Mouse (Mus musculus): ENCODE data around the gene Adat3. TPM values are rescaled to one million over a fixed set of nuclear protein-coding genes. Genes with fewer than 3 reads are reported as not detected.

Adat3 gene
- polyA plus RNA-seq, 1 experiment from 2014 or later: 4.8 TPM

DNA sequence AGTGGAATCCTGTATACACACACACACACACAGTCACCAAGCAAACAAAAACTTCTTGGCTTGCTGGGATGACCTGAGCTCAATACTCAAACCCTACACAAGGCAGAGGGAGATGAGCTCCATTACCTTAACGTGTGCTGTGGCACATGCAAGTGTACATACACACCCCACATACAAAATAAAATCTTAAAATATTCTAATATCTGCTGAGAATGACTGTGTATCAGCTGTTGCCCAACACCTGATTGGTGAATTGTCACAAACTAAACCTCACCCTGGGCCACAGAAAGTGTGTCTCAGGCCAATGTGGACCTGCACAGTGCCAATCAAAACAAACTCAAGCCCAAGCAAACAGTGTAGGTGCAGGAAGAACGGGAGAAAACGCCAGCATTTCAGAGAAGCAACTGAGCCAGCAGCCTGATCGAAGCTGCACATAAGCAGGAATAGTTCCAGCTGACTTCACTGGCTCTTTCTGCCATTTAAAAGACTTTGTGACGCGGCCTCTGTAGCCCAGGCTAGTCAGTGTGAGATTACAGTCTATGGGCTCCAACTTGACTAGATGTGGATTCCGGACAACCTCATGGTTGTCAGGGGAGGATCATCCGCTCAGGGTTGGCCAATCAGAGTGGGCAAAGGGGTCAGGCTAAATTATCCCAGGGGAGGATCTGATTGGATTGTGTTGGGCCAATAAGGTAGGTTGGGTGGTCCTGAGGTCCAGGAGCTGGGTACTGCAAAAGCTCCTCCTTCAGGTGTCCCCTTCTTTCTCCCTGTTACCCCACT is 17.0 kb downstream of the Adat3 start:
- ATAC-seq (ENCODE audit: low read depth): no peak
- WGBS: 38% methylated on average over 8 of the region's 8 CpGs

DNA sequence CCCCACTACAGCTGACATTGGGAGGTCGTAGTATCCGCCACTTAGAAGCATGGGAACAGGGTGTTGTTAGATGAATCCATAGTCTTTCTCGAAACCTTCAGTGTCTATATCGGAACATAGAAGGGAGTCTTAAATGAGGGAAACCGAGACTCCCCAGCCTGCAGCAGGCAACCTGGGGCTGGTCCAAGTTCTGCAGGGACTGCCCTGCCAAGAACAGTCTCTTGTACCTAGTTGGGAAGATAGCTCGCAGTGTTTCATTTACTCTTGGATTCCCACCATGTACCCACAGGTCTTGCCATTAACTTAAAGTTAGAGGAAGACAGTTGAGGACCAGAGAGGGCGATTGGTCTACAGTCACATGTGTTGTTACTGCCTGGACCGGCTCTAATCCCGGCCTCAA is 17.7 kb downstream of the Adat3 start:
- no peak overlapping the region for H3K9ac ChIP-seq
- no peaks in the 10 kb centered on the region for H3K9me3 ChIP-seq
- H3K4me2 ChIP-seq: no peak overlapping the region
- peaks cover 32% of the 10 kb centered on the region for H3K4me1 ChIP-seq (replicated peaks)
- no peak overlapping the region for H3K27ac ChIP-seq (replicated peaks)
- no peak for ATAC-seq (ENCODE audit: low read depth)
- H3K36me3 ChIP-seq: peaks cover 11% of the 10 kb centered on the region
- 89% methylated on average over 9 of the region's 9 CpGs for WGBS
- H3K27me3 ChIP-seq: no peaks in the 10 kb centered on the region
- H3K4me3 ChIP-seq: no peak overlapping the region

More for the DNA sequence above, 17.0 kb downstream of the Adat3 start:
- Histone ChIP-seq H3K9ac (0 out of 2 replicates have a peak overlapping the region, but pooled peaks have one; percentile 34), H3K27ac (replicated peaks) (no peak overlapping the region), H3K27me3 (no peaks in the 10 kb centered on the region), H3K4me2 (no peak overlapping the region), H3K4me1 (replicated peaks) (peaks cover 25% of the 10 kb centered on the region), H3K4me3 (no peak overlapping the region), H3K36me3 (peaks cover 18% of the 10 kb centered on the region), H3K9me3 (no peaks in the 10 kb centered on the region)

DNA sequence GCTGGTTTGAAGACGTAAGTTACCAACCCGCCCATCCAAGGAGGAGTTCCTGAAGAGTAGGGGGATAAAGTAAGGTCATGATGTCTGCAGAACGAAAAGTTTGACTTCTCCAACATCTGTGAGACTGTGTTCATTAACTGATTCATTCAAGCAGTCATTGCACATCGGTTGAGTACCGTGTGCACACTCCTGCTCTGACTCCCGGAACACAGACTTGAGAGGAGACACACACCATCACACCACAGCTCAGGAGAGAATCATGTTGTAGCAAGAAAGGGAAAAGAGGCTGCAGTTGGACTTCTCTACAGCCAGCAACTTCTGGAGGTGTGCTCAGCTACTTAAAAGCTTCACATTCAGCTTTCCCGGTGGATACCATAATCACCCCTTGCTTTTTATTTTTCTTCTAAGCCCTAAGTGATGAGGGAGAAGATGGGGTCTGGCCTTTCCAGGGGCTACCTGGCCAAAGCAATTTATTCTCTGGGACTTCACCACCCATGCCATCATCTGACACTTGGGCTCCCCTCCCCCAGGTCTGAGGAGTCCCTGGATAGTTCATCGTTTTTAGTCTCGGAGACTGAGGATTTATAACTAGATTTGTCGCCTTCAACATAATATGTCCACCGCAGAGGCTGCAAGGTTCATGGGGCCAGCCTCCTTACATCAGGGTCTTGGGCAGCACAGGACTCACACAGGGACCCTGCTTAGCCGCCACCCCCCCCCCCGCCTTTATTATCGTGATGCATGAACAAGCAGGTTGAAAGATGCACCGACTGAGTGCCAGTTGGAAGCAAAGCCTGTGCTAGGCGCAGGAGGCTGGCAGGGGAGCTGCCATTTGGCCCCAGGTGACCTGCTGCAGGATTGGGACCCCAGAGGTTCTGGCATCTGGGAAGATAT is 18.4 kb downstream of the Adat3 start:
- Histone ChIP-seq H3K27me3 (no peaks in the 10 kb centered on the region), H3K9me3 (no peaks in the 10 kb centered on the region), H3K27ac (replicated peaks) (peak overlapping the region; percentile 96), H3K9ac (peak overlapping the region; percentile 71), H3K4me1 (replicated peaks) (peaks cover 39% of the 10 kb centered on the region), H3K4me3 (peak overlapping the region; percentile 90), H3K4me2 (peak overlapping the region; percentile 68), H3K36me3 (0 out of 2 replicates have a peak, but pooled peaks cover 4% of the 10 kb centered on the region)
- 55% methylated on average over 16 of the region's 16 CpGs for WGBS
- ATAC-seq (ENCODE audit: low read depth): no peak; the same call in 1 of the 2 replicates

DNA sequence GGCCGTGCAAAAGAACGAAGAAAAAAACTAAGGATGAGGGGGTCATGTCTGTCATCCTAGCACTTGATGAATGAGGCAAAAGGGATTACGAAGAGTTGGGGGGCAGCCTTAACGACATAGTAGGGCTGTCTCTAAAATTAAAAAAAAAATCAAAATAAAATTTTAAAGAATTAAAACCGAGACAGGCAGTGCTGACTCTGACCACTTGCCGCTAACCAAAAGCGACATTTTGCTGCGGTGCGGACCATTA is 18.9 kb downstream of the Adat3 start:
- peak overlapping the region; percentile 96 for H3K27ac ChIP-seq (replicated peaks)
- no peaks in the 10 kb centered on the region for H3K27me3 ChIP-seq
- peak overlapping the region; percentile 71 for H3K9ac ChIP-seq
- H3K4me3 ChIP-seq: peak overlapping the region; percentile 90
- no peaks in the 10 kb centered on the region for H3K9me3 ChIP-seq
- WGBS: 3% methylated on average over 9 of the region's 9 CpGs
- ATAC-seq (ENCODE audit: low read depth): no peak
- H3K4me1 ChIP-seq (replicated peaks): peaks cover 39% of the 10 kb centered on the region
- H3K4me2 ChIP-seq: peak overlapping the region; percentile 68
- no peaks in the 10 kb centered on the region for H3K36me3 ChIP-seq

DNA sequence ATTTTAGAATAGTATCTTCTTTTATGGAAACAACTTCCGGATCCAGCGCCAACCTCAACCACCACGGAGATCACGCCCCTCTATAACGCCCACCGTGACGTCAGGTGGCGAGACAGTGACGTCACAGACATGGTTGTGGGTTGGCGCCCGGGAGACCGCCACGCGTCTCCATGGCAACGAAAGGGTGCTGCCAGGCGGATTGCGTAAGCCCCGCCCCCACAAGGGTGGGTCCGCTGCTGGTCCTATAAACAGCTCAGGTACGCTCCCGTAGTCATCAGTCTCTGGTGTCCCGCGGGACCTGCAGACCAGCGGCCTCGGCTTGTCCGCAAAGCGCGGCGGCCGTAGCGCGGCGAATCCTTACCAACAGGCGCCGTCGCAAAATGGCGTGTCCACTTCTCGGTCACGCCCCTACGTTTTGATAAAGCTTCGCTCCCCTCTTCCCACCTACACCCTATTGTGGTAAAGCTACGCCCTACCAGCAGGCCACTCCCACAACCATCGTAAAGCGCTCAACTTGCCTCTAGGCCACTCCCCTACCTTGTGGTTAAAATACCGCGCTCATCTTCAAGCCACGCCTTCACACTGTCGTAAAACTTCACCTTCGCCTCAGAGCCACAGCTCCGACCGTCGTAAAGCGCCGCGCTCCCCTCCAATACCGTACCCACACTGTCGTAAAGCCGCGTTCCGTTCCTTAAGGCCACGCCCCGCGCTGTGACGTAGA is 19.4 kb downstream of the Adat3 start:
- Histone ChIP-seq H3K4me1 (replicated peaks) (peaks cover 39% of the 10 kb centered on the region), H3K27me3 (no peaks in the 10 kb centered on the region), H3K4me3 (peak overlapping the region; percentile 90), H3K4me2 (peak overlapping the region; percentile 100), H3K9me3 (no peaks in the 10 kb centered on the region), H3K36me3 (no peaks in the 10 kb centered on the region), H3K9ac (peak overlapping the region; percentile 71), H3K27ac (replicated peaks) (peak overlapping the region; percentile 96)
- ATAC-seq (ENCODE audit: low read depth): peak; percentile 97
- under 1% methylated on average over 64 of the region's 64 CpGs for WGBS

DNA sequence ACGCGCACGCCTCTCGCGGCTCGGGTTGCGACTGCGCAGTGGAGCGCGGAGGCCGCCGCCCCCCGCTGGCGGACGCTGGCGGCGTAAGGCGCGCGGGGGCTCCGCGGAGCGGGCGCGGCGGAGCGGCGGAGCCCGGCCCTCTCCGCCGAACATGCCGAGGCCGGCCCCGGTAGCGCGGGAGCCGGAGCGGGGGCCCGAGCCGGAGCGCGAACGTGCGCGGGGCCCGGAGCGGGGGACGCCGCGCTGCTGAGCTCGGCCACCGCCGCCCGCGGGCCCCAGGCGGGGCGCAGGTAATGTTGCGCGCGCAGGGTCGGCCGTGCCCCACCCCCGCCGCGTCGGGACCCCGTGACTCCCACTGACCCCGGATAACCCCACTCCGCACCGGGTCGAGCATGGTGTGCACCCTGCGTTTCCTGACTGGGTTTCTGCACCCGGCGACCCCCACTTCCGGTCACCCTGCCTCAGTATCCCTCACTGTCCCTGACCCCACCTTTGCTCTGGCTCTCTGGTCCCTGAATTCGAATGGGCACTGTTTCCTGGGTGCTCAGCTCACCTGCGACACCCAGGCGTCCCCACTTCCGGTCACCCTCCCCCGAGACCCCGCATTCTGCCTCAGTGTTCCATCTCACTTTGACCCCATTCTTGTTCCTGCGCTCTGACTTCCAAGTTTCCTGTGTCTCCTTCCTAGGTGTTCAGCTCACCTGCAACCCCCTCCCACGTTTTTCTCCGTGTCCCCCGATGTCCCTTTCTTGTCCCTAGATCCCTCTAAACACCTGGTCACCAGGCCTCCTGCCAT is 20.2 kb downstream of the Adat3 start, which contains the start of gene Csnk1g2:
TSS of gene Csnk1g2 (plus strand) at position 178 of the 796 bp plus-strand sequence.
- Histone ChIP-seq H3K4me3 (peak within 1 kb of the TSS; percentile 90), H3K9me3 (no peaks in the 10 kb centered on the region), H3K36me3 (no peaks in the 10 kb centered on the region), H3K27me3 (no peaks in the 10 kb centered on the region), H3K4me1 (replicated peaks) (peaks cover 47% of the 10 kb centered on the region), H3K4me2 (peak within 1 kb of the TSS; percentile 100), H3K9ac (peak within 1 kb of the TSS; percentile 96), H3K27ac (replicated peaks) (peak within 1 kb of the TSS; percentile 96)
- peak; percentile 26 for ATAC-seq (ENCODE audit: low read depth)
- WGBS: under 1% methylated on average over 82 of the region's 85 CpGs

DNA sequence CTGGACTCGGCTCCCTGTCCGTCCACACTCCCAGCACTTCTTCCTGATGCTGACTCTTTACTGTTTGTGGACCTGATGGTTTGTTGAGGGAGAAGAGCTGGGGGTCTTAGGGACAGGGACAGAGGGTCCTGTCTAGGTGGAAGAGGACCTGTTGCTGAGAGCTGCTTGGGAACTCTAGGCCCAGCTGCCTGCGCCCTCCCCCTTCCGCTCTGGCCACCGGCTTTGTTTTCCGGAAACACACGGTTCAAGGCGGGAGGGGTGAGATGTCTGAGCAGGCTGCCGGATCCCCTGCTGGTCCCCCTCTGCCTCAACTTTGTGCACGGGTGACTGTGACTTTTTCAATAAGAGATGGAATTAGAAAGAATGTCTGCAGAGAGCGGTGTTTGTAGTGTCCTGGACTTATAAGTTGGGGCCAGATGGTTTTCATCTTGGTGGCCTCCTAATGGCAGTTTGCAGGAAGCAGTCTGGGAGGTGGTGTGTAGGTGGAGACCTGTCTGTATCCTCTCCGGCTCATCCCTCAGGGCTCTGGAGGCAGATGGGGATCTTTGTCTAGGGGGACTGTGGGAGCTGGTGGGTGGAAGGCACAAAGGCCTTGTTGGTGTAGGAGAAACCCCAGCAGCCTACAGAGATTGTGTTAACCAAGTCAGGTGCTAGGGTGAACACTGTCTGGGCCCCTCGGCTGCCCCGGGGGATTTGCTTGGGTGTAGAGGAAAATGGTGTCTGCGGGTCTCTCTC is 20.9 kb downstream of the Adat3 start:
- Histone ChIP-seq H3K4me3 (peak overlapping the region; percentile 90), H3K27me3 (no peaks in the 10 kb centered on the region), H3K27ac (replicated peaks) (peak overlapping the region; percentile 86), H3K9me3 (no peaks in the 10 kb centered on the region), H3K4me2 (peak overlapping the region; percentile 100), H3K4me1 (replicated peaks) (peaks cover 52% of the 10 kb centered on the region), H3K36me3 (no peaks in the 10 kb centered on the region), H3K9ac (peak overlapping the region; percentile 96)
- WGBS: 20% methylated on average over 15 of the region's 15 CpGs
- no peak for ATAC-seq (ENCODE audit: low read depth)

DNA sequence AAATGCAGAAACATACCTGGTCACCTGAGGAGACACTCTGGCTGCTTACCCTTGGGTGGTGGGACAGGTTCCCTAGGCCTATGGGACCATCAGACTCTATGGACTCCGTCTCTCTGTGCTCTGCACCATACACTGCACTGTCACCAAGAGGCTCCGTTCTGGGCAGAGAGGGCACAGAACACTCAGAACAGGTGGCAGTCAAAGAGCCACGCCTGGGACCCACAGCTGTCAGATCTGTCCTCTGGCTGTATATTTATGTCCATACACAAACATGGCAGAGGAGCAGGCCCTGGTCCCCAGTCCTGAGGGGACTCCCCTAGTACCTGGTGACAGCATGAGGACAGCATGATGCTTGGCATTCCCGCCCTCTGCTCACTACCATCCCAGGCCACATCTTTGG is 23.1 kb downstream of the Adat3 start:
- 84% methylated on average over 4 of the region's 4 CpGs for WGBS
- Histone ChIP-seq H3K27me3 (no peaks in the 10 kb centered on the region), H3K9me3 (no peaks in the 10 kb centered on the region), H3K9ac (no peak overlapping the region), H3K4me2 (no peak overlapping the region), H3K4me1 (replicated peaks) (peaks cover 63% of the 10 kb centered on the region), H3K4me3 (no peak overlapping the region), H3K36me3 (0 out of 2 replicates have a peak, but pooled peaks cover 6% of the 10 kb centered on the region), H3K27ac (replicated peaks) (no peak overlapping the region)
- ATAC-seq (ENCODE audit: low read depth): no peak

DNA sequence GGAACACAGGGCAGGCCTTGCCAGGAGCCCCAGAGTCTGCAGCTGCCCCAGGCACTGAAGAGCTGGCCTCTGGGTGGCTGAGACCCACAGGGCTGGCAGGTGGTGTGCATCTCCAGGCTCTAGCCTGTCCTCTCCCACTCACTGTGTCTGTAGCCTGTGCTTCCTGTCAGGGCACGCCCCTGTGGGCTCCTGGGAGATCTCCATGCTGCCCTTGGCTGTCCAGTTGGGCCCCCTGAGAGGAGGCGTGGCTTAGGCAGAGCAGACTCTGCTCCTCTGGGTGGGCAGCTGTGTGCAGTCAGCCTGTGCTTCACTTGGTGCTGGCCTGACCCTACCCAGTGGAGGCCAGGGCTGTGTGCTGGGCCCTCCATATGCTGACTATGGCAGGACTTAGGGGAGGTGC is 25.0 kb downstream of the Adat3 start:
- Histone ChIP-seq H3K27ac (replicated peaks) (no peak overlapping the region), H3K4me3 (no peak overlapping the region), H3K4me1 (replicated peaks) (peaks cover 55% of the 10 kb centered on the region), H3K9ac (no peak overlapping the region), H3K36me3 (0 out of 2 replicates have a peak, but pooled peaks cover 6% of the 10 kb centered on the region), H3K27me3 (no peaks in the 10 kb centered on the region), H3K4me2 (0 out of 2 replicates have a peak overlapping the region, but pooled peaks have one; percentile 3), H3K9me3 (no peaks in the 10 kb centered on the region)
- ATAC-seq (ENCODE audit: low read depth): no peak
- WGBS: 55% methylated on average over 2 of the region's 2 CpGs

DNA sequence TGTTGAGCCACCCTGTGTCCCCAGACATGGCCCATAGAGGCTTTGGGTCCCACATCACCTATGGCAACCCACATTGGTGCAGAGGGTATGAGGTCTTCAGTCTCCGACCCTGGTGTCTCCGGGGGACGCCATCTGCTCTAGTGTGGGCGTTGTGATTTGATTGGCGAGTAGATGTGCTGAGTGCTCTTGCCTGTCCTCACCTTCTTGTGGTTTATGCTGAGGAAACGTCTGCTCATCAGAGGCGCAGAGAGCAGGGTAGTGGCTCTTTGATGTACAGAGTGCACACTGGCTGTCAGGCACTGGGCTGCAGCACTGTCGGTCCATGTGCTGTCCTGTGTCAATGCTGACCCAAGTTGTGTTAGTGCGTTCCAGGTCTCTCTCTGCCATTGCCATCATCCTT is 26.2 kb downstream of the Adat3 start:
- H3K9ac ChIP-seq: 0 out of 2 replicates have a peak overlapping the region, but pooled peaks have one; percentile 8
- no peak for ATAC-seq (ENCODE audit: low read depth)

More for the DNA sequence above, 26.2 kb downstream of the Adat3 start:
- no peak overlapping the region for H3K4me2 ChIP-seq
- H3K9me3 ChIP-seq: no peaks in the 10 kb centered on the region
- WGBS: 82% methylated on average over 9 of the region's 9 CpGs
- H3K27me3 ChIP-seq: no peaks in the 10 kb centered on the region
- peaks cover 46% of the 10 kb centered on the region for H3K4me1 ChIP-seq (replicated peaks)
- H3K27ac ChIP-seq (replicated peaks): no peak overlapping the region
- no peak overlapping the region for H3K4me3 ChIP-seq
- peaks cover 10% of the 10 kb centered on the region; the same call in 1 of the 2 replicates for H3K36me3 ChIP-seq

Measured in neural tube, embryonic 13.5 days (tissue).